Mouse (Mus musculus): ENCODE data around the gene Mars2. TPM values are rescaled to one million over a fixed set of nuclear protein-coding genes. Genes with fewer than 3 reads are reported as not detected.

The Mars2 gene
- polyA plus RNA-seq (2015; fragmentation: Nextera tagmentation; extraction: Ambion mirVana), result 3.5 TPM in 2 replicates

DNA sequence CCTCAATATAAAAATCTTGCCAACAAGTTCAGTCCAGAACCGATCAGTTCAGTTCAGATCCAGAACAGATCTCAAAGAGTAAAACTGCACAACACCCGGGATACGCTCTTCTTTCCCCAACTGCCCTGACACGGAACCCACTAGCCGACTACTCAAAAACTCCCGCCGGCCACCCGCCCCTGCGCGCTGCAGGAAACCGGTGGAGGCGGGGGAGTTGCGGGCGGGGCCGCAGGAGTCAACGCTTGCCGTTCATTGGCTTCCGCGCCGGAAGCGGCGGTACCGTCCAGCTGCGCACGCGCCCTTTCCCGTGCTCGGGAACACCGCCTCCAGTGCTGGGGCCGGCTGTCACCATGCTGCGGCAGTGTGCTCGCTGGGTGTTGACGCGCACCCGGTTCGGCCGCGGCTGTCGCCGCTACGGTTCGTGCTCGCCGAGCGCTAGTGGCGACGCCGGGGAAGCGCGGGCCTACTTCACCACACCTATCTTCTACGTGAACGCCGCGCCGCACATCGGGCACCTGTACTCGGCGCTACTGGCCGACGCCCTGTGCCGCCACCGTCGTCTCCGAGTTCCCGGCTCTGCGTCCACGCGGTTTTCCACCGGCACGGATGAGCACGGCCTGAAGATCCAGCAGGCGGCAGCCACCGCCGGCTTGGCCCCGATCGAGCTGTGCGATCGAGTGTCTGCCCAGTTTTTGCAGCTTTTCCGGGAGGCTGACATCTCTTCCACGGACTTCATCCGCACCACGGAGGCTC, at the start of gene Mars2:
TSS of gene Mars2 (plus strand) at position 288 of the 753 bp plus-strand sequence.
- peak within 1 kb of the TSS; percentile 98 for H3K4me2 ChIP-seq
- no peaks in the 10 kb centered on the region for H3K27me3 ChIP-seq
- H3K4me3 ChIP-seq, result peak within 1 kb of the TSS; percentile 84
- WGBS, result under 1% methylated on average over 82 of the region's 82 CpGs
- peak; percentile 99 for ATAC-seq (ENCODE audit: low FRiP score)
- H3K9ac ChIP-seq, result peak within 1 kb of the TSS; percentile 87
- no peaks in the 10 kb centered on the region for H3K36me3 ChIP-seq
- peaks cover 41% of the 10 kb centered on the region for H3K4me1 ChIP-seq (replicated peaks)
- peak within 1 kb of the TSS; percentile 88 for H3K27ac ChIP-seq
- H3K9me3 ChIP-seq, result no peaks in the 10 kb centered on the region

DNA sequence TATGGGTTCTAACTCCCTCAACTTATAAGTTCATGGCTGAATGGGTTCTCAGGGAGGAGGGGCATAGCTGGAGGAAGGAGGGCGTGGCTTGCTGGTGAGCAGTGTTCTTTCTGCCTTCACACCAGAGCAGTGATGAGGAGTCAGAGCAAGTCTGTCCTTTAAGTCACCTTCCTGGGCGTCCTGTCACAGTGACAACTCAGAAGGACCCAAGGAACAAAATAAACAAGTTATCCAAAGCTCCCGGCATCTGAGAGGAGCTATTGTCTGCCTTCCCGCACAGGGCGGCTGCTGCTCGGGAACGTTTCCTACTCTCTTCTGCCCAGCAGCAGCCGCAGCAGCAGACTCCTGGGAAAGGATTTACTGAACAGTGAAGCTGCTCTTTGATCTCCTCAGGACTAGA, 45.0 kb upstream of the Mars2 start:
- WGBS, result 18% methylated on average over 8 of the region's 8 CpGs

DNA sequence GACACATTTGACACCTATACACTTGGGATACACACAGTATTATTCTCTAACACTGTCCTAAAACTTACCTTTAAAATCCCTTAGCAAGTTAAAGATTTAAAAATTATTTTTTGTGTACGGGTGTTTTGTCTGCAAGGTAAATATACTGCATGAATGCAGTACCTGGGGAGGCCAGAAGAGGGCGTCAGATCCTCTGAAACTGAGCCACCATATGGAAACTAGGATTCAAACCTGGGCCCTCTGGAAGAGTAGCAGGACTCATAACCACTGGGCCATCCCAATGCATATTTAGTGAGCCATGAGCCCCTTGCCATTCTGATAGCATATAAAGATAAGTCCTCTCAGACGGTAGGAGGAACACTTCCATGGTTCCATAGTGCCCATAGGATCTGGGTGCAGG, 44.2 kb upstream of the Mars2 start:
- Histone ChIP-seq H3K4me2 (no peak overlapping the region), H3K27ac (0 out of 2 replicates have a peak overlapping the region, but pooled peaks have one; percentile 44), H3K9ac (no peak overlapping the region), H3K36me3 (no peaks in the 10 kb centered on the region), H3K9me3 (no peaks in the 10 kb centered on the region), H3K4me3 (no peak overlapping the region), H3K4me1 (replicated peaks) (peaks cover 32% of the 10 kb centered on the region), H3K27me3 (no peaks in the 10 kb centered on the region)
- ATAC-seq (ENCODE audit: low FRiP score), result no peak
- 51% methylated on average over 3 of the region's 3 CpGs for WGBS

More for the DNA sequence above, 45.0 kb upstream of the Mars2 start:
- H3K4me1 ChIP-seq (replicated peaks), result peaks cover 32% of the 10 kb centered on the region
- H3K36me3 ChIP-seq, result no peaks in the 10 kb centered on the region
- H3K4me2 ChIP-seq, result peak overlapping the region; percentile 51
- peak; percentile 53; the same call in 1 of the 2 replicates for ATAC-seq (ENCODE audit: low FRiP score)
- H3K27me3 ChIP-seq, result no peaks in the 10 kb centered on the region
- H3K9me3 ChIP-seq, result no peaks in the 10 kb centered on the region
- peak overlapping the region; percentile 55; the same call in 1 of the 2 replicates for H3K9ac ChIP-seq
- peak overlapping the region; percentile 50; the same call in 1 of the 2 replicates for H3K27ac ChIP-seq
- peak overlapping the region; percentile 31 for H3K4me3 ChIP-seq

DNA sequence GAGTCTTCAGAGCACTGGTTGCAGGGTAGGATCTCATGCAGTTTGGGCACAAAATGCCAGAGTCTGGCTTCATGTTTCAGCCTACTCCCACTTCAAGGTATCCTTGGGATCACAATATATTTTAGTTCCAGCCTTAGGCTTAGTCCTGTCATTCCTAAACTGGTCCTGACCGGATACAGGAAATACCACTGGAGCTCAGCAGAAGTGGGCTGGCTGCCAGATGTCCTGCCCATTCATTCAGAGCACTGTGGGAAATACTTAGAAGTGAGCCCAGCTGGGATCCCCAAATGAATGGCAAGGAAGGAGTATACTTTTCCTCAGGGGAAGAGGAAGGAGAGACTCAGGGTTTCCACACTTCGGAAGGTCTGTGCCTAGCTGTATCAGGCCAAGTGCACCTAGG, 43.7 kb upstream of the Mars2 start:
- peak; percentile 27; the same call in 1 of the 2 replicates for ATAC-seq (ENCODE audit: low FRiP score)
- Histone ChIP-seq H3K36me3 (no peaks in the 10 kb centered on the region), H3K9ac (no peak overlapping the region), H3K4me2 (no peak overlapping the region), H3K4me3 (no peak overlapping the region), H3K27ac (0 out of 2 replicates have a peak overlapping the region, but pooled peaks have one; percentile 44), H3K4me1 (replicated peaks) (peaks cover 32% of the 10 kb centered on the region), H3K9me3 (no peaks in the 10 kb centered on the region), H3K27me3 (no peaks in the 10 kb centered on the region)
- 35% methylated on average over 2 of the region's 2 CpGs for WGBS

DNA sequence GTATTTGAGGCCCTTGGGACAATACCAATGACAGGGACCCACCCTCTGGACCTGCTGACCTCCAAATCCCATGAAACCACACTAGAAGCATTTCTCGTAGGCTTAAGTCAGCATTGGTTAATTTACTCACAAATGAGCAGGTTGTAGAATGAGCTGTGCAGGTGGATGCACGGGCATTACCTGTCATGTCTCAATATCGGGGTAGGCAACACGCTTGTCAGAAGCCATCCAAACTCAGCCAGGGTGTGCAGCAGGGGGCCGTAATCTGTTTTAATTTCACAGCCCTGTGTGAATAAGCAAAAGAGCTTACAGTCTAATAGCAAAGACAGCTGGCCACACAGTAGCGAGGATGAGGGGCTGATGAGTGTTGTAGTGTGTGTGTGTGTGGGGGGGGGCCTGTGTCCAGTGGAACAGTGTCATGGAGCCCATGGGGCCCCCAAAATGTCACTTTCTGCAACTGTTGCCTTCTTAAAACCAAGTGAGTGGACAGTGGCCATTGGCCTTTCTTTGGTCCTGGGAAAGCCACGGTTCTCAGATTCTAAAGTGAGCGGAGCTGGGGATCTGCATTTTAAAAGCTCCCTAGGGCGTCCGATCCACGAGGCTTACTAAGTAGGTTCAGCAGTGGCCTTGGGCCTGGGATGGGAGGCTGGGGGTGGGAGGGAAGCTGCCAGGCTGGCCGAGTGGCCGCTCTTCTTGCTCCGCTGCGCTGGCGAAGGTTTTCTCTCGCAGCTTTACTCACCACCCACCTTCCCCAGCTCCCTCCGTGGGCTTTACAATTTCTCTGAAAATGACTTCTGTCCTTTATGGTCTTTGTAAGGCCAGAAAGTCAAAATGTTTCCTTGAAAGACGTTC, 42.7 kb upstream of the Mars2 start:
- no peak for ATAC-seq (ENCODE audit: low FRiP score)
- H3K4me1 ChIP-seq (replicated peaks), result peaks cover 32% of the 10 kb centered on the region
- peak overlapping the region; percentile 40 for H3K4me2 ChIP-seq
- H3K4me3 ChIP-seq, result no peak overlapping the region
- no peak overlapping the region for H3K9ac ChIP-seq
- H3K9me3 ChIP-seq, result no peaks in the 10 kb centered on the region
- no peak overlapping the region for H3K27ac ChIP-seq
- no peaks in the 10 kb centered on the region for H3K27me3 ChIP-seq
- no peaks in the 10 kb centered on the region for H3K36me3 ChIP-seq
- WGBS, result 20% methylated on average over 19 of the region's 19 CpGs

DNA sequence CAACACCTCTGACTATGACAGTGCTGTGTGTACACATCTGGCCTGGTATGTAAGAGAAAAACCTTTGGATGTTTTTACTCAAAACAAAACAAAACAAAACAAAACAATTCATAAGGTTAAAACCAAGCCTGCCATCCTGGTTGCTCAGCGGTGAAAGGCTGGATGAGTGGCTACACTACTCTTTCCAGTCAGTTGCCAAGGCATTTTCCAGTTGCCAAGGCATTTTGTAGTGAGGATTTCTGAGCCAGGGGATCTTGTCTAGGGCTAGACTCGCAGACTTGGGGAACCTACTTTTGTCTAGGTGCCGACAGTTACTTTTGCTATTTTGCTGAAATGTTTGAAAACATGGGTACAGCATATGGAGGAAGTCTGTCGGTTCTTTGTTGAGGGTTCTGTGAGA, 42.0 kb upstream of the Mars2 start:
- Histone ChIP-seq H3K27me3 (no peaks in the 10 kb centered on the region), H3K9me3 (no peaks in the 10 kb centered on the region), H3K4me2 (no peak overlapping the region), H3K27ac (no peak overlapping the region), H3K36me3 (no peaks in the 10 kb centered on the region), H3K9ac (no peak overlapping the region), H3K4me1 (replicated peaks) (peaks cover 32% of the 10 kb centered on the region), H3K4me3 (no peak overlapping the region)
- ATAC-seq (ENCODE audit: low FRiP score), result no peak
- WGBS, result 53% methylated on average over 4 of the region's 4 CpGs

DNA sequence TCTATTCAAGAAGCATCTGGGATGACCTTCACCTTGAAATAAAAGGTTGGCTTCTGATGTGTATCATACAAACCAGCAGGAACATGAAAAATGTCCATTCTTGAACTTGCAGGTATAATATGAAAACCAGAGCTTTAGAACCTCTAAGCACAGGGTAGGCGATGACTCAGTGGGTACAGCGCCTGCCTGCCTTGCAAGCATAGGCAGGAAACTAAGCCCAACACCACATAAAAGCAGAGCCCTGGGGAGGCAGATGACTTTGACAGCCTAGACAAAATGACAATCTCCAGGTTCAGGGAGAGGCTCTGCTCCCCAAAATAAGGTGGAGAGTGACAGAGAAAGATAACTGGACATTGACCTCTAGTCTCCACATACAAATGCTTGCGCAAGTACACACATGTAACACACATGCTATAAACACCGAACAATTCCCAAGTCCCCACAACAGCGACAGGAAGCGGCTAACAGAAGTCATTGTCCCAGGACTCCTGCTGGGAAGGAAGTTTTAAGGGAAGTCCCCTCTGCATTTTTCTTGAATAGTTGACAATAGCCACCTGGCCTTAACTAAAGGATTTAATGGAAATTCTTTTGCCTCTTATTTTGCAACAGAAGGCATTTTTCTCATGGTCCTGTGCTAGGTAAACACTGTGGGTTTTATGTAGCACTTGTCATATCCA, 40.5 kb upstream of the Mars2 start:
- no peak for ATAC-seq (ENCODE audit: low FRiP score)
- Histone ChIP-seq H3K4me2 (no peak overlapping the region), H3K27me3 (no peaks in the 10 kb centered on the region), H3K36me3 (no peaks in the 10 kb centered on the region), H3K9me3 (no peaks in the 10 kb centered on the region), H3K4me1 (replicated peaks) (peaks cover 32% of the 10 kb centered on the region), H3K27ac (no peak overlapping the region), H3K4me3 (no peak overlapping the region), H3K9ac (no peak overlapping the region)
- 42% methylated on average over 6 of the region's 6 CpGs for WGBS

DNA sequence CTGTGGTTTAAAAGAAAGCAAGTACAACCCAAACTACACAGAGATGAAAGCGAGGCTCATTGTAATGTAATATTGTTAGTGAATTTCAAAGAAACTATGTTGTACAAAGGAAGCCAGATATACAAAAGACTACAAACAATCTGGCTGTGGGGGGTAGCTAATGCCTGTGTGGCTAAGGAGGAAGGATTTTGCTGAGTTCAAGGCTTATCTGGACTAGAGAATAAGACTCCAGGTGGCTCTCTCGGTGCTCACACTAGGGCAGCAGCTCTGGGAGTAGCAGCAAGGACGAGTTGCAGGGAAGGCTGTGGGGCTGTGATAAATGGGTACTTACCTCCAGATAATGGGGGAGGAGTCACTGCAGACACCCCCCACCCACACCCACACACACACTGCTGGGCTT, 38.3 kb upstream of the Mars2 start:
- Histone ChIP-seq H3K4me2 (no peak overlapping the region), H3K4me1 (replicated peaks) (peaks cover 28% of the 10 kb centered on the region), H3K4me3 (no peak overlapping the region), H3K27ac (no peak overlapping the region), H3K9me3 (no peaks in the 10 kb centered on the region), H3K9ac (no peak overlapping the region), H3K27me3 (no peaks in the 10 kb centered on the region), H3K36me3 (no peaks in the 10 kb centered on the region)
- ATAC-seq (ENCODE audit: low FRiP score), result no peak
- 16% methylated on average over 3 of the region's 3 CpGs for WGBS

DNA sequence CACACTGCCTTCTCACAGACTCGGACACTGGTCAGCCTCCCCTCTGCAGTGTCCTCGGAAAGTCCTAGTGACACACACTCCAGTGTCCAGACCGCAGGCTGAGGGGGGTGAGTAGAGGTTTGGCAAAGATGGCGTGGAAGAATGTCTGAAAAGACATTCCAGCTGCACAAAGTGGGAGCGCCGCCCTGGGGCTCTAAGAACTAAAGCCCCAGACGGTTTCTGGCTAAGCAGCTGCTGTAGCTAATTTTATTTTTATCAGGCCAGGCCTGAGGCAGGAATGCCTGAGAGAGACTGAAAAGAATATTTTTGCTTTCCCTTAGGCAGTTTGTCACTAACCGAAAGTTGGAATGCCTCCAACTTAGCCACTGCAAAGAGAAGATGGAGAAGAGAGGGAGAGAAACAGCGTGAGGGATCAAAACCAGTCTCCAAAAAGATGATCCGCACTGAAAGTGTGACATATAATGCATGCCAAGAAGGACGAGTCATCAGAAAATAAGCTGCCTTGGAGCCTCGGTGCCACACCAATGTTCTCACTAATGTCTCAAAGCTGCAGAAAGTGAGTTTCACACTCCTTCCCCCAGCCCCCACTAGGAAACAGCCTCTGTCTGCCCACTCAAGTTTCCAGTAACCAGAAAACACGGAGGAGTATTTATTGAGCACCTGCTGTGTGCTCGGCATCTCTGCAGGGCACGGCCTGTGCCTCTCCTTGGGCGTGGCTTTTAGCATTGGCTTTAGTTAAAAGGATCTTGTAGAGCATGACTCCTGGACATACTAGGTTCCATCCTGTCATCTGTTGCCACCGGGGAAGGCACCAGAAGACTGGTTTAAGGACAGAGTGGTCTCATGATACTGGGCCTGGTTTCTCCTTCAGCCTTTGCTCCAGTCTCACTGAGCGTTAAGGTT, 34.9 kb upstream of the Mars2 start:
- H3K9ac ChIP-seq, result no peak overlapping the region
- no peak for ATAC-seq (ENCODE audit: low FRiP score)

DNA sequence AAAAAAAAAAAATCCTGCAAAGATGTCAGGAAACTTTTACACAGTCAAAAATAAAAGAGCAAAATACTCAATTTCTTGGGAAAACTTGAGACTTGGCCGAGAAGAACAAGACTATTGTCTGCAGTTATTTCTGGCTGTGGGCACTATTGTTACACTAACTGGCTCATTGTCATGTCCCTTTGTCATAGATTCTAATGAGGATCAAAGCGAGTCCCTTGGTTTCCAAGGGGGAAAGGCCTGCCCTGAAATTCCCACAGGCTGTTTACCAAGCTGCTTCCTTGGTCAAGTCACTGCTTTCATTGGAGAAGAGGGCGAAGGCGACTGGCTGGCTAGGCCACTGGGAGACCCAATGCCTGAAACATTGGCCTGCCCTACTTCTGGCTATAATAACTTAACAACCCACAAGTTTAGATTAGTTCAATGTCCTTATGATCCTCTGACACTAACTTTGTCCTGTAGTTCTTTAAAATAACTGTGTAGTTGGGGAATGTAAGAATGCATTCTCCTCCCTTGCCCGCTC, 31.1 kb upstream of the Mars2 start:
- Histone ChIP-seq H3K4me2 (no peak overlapping the region), H3K9me3 (no peaks in the 10 kb centered on the region), H3K4me3 (no peak overlapping the region), H3K9ac (no peak overlapping the region), H3K4me1 (replicated peaks) (peaks cover 14% of the 10 kb centered on the region), H3K27me3 (no peaks in the 10 kb centered on the region), H3K27ac (no peak overlapping the region), H3K36me3 (no peaks in the 10 kb centered on the region)
- no peak for ATAC-seq (ENCODE audit: low FRiP score)
- WGBS, result 29% methylated on average over 5 of the region's 5 CpGs

More for the DNA sequence above, 34.9 kb upstream of the Mars2 start:
- Histone ChIP-seq H3K27me3 (no peaks in the 10 kb centered on the region), H3K9me3 (no peaks in the 10 kb centered on the region), H3K36me3 (no peaks in the 10 kb centered on the region), H3K4me1 (replicated peaks) (peaks cover 9% of the 10 kb centered on the region), H3K4me2 (no peak overlapping the region), H3K4me3 (no peak overlapping the region), H3K27ac (peak overlapping the region; percentile 55)
- 64% methylated on average over 18 of the region's 18 CpGs for WGBS

DNA sequence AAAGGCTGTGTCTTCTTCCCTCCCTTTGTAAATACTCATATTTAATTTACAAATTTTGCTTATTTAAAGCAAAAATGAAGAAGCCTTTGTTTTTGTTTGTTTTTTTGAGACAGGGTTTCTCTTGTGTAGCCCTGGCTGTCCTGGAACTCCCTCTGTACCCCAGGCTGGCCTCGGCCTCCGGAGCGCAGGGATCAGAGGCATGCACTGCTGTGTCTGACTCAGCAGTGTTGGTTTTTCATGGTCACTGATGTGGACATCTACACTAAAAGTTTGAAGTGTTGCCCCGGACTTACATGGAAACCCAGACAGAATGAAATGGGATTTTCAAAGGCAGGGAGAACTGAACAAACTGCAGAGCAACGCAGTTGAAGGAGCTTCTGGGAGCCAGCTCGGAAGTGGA, 29.4 kb upstream of the Mars2 start:
- Histone ChIP-seq H3K4me3 (no peak overlapping the region), H3K4me1 (replicated peaks) (peaks cover 5% of the 10 kb centered on the region; the same call in 1 of the 2 replicates), H3K4me2 (no peak overlapping the region), H3K27ac (no peak overlapping the region), H3K36me3 (no peaks in the 10 kb centered on the region), H3K9ac (no peak overlapping the region), H3K27me3 (no peaks in the 10 kb centered on the region), H3K9me3 (no peaks in the 10 kb centered on the region)
- ATAC-seq (ENCODE audit: low FRiP score), result no peak
- WGBS, result 88% methylated on average over 6 of the region's 6 CpGs

All from hindbrain, embryonic 13.5 days (tissue).